Mouse (Mus musculus): ENCODE results near the gene Itga4.

DNA sequence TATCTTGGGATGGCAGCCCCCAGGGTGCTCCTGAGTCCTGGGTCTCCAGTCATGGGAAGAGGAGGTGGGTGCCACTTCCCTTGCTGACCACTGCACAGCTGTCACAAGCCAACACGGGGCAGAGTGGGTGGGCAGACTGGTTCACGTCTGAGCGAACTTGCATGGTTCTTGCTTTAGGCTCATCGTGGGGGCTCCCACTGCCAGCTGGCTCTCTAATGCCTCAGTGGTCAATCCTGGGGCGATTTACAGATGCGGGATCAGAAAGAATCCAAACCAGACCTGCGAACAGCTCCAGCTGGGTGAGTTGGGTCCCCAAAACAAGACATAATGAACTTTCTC lies 744 bp downstream of the Itga4 start:
- TF ChIP-seq CTCF (IDR thresholded peaks at IDR 0.05 in 2 of 3, conservative IDR thresholded peaks at IDR 0.05 in 1 of 3; ENCODE audit: control insufficient read depth in 1 of 3, insufficient read depth in 1 of 3, low read depth in 2 of 3, low read length in 3 of 3, poor library complexity in 1 of 3, severe bottlenecking in 1 of 3) (no peak), GABPA (IDR thresholded peaks at IDR 0.05; ENCODE audit: low read depth, low read length) (no peak), E2F4 (IDR thresholded peaks at IDR 0.05; ENCODE audit: borderline replicate concordance, low read depth, low read length) (no peak), CHD2 (IDR thresholded peaks at IDR 0.05; ENCODE audit: low read length) (no peak), POLR2A (IDR thresholded peaks at IDR 0.05; ENCODE audit: control insufficient read depth in 1 of 2, insufficient read depth in 1 of 2, low read depth in 1 of 2, low read length in 2 of 2, poor library complexity in 1 of 2) (no peak), MAX (IDR thresholded peaks at IDR 0.05; ENCODE audit: low read length) (no peak), MAZ (IDR thresholded peaks at IDR 0.05; ENCODE audit: low read depth, low read length) (no peak), ELF1 (IDR thresholded peaks at IDR 0.05; ENCODE audit: low read depth, low read length) (no peak), TBP (IDR thresholded peaks at IDR 0.05; ENCODE audit: low read depth, low read length) (no peak), EP300 (IDR thresholded peaks at IDR 0.05; ENCODE audit: low read depth in 1 of 2, low read length in 2 of 2) (no peak), ZMIZ1 (IDR thresholded peaks at IDR 0.05; ENCODE audit: low read depth, low read length) (no peak)

All from MEL (cell line).